Comparison of ENCODE assay signal across 19 mouse cellular contexts in the genomic region with DNA sequence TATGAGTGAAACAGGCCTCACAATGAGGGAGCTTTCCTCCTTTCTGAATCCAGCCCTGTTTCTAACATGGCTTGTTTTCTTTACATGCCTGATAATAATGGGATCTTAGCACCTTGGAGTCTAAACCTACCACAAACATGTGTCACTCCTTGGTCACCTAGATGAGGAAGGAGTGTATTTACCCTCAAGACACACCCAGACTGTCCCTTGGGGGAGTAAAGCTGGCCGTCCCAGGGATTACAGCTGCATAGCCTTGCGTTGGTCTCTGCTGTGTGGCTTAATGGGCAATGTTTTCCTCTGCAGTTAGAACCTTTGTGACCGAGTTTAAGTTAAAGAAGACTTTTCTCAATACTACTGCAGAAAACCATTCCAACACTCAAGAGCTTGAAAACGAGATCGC. TPM values are rescaled to one million over a fixed set of nuclear protein-coding genes. Genes with fewer than 3 reads are reported as not detected.
A peak's percentile ranks its signal among the peaks of the same experiment; 100 is the strongest.
DNase-seq lines count a peak whose midpoint lies in the region; ATAC-seq and TF ChIP-seq lines count a peak whose summit lies in the region.
"Had no signal": no experiment of that assay in that cellular context is flagged by ENCODE, and none has a peak within 500 bp of the region (broad histone marks: within the 10 kb centered on the region; RNA-seq: fewer than 3 reads in every experiment).

No protein-coding gene starts in this region.

- intact Hi-C loops in gastrocnemius, adult 2 months (cut with DNase I), result no loop called here
- intact Hi-C loops in left cerebral cortex, postnatal 25 days (cut with DNase I), result no loop called here

- WGBS in forebrain, embryonic 15.5 days, result 29% methylated on average over 5 of the region's 5 CpGs
- WGBS in hindbrain, postnatal 0 days, result 58% methylated on average over 5 of the region's 5 CpGs
- WGBS in neural tube, embryonic 14.5 days, result 52% methylated on average over 5 of the region's 5 CpGs

- 0 out of 2 replicates have a peak, but pooled peaks cover 4% of the 10 kb centered on the region for H3K36me3 ChIP-seq in forebrain, embryonic 15.5 days
- H3K36me3 ChIP-seq in hindbrain, postnatal 0 days (ENCODE audit: insufficient read depth, low read length), result no peaks in the 10 kb centered on the region
- H3K36me3 ChIP-seq in neural tube, embryonic 14.5 days (ENCODE audit: control insufficient read depth, insufficient read depth, low read length), result no peaks in the 10 kb centered on the region
- H3K36me3 ChIP-seq: intestine, embryonic 15.5 days had no signal

- H3K9me3 ChIP-seq in forebrain, embryonic 15.5 days, result no peaks in the 10 kb centered on the region
- no peaks in the 10 kb centered on the region for H3K9me3 ChIP-seq in hindbrain, postnatal 0 days (ENCODE audit: low read length)
- no peaks in the 10 kb centered on the region for H3K9me3 ChIP-seq in neural tube, embryonic 14.5 days (ENCODE audit: control insufficient read depth, low read length)
- H3K9me3 ChIP-seq: heart, embryonic 15.5 days; intestine, embryonic 15.5 days; liver, embryonic 15.5 days had no signal

- H3K27me3 ChIP-seq in forebrain, embryonic 15.5 days, result no peaks in the 10 kb centered on the region
- no peaks in the 10 kb centered on the region for H3K27me3 ChIP-seq in hindbrain, postnatal 0 days (ENCODE audit: insufficient read depth, low read length)
- no peaks in the 10 kb centered on the region for H3K27me3 ChIP-seq in neural tube, embryonic 14.5 days (ENCODE audit: control insufficient read depth, insufficient read depth, low read length)
- H3K27me3 ChIP-seq: heart, embryonic 15.5 days; intestine, embryonic 15.5 days; liver, embryonic 15.5 days; Patski had no signal

- peak overlapping the region; percentile 14; the same call in 1 of the 2 replicates for H3K9ac ChIP-seq in forebrain, embryonic 15.5 days (replicated peaks)
- no peak overlapping the region for H3K9ac ChIP-seq in hindbrain, postnatal 0 days (replicated peaks; ENCODE audit: low read length)
- no peak overlapping the region for H3K9ac ChIP-seq in neural tube, embryonic 14.5 days (replicated peaks; ENCODE audit: low read depth, low read length)
- H3K9ac ChIP-seq: heart, embryonic 15.5 days; intestine, embryonic 15.5 days; liver, embryonic 15.5 days had no signal

- H3K4me2 ChIP-seq in forebrain, embryonic 15.5 days (replicated peaks), result no peak overlapping the region
- no peak overlapping the region for H3K4me2 ChIP-seq in hindbrain, postnatal 0 days (ENCODE audit: low read depth, low read length)
- H3K4me2 ChIP-seq in neural tube, embryonic 14.5 days (ENCODE audit: low read depth, low read length), result no peak overlapping the region
- H3K4me2 ChIP-seq: heart, embryonic 15.5 days; intestine, embryonic 15.5 days; liver, embryonic 15.5 days had no signal

- H3K27ac ChIP-seq in gastrocnemius, adult 2 months, result 0 out of 2 replicates have a peak overlapping the region, but pooled peaks have one; percentile 46
- peak overlapping the region; percentile 91 for H3K27ac ChIP-seq in forebrain, embryonic 15.5 days (replicated peaks)
- H3K27ac ChIP-seq in hindbrain, postnatal 0 days, result peak overlapping the region; percentile 67
- peak overlapping the region; percentile 45; the same call in 1 of the 2 replicates for H3K27ac ChIP-seq in neural tube, embryonic 14.5 days (ENCODE audit: low read depth, low read length)
- H3K27ac ChIP-seq: heart, embryonic 15.5 days; intestine, embryonic 15.5 days; liver, embryonic 15.5 days; stomach, postnatal 0 days had no signal

- DNase-seq in gastrocnemius, adult 2 months, result no peak
- no peak for DNase-seq in gastrocnemius, postnatal 10 days
- no peak for DNase-seq in hindbrain, postnatal 0 days (ENCODE audit: low spot score)
- DNase-seq in left cerebral cortex, postnatal 25 days (ENCODE audit: low spot score in 2 of 2), result no peak
- DNase-seq in adrenal gland, adult (ENCODE audit: inconsistent age in 2 of 2, low spot score in 1 of 2), result no peak
- DNase-seq in embryo, embryonic 10 days (ENCODE audit: low spot score), result no peak
- DNase-seq: adrenal gland, adult 2 months; heart, adult 11 months; kidney, postnatal 14 days; thymus, postnatal 4 days had no signal

- no peak for TF ChIP-seq CTCF in gastrocnemius, adult 2 months (IDR thresholded peaks at IDR 0.05)
- TF ChIP-seq CTCF in hindbrain, postnatal 0 days (IDR thresholded peaks at IDR 0.05; ENCODE audit: low read depth), result no peak

- H3K4me3 ChIP-seq in gastrocnemius, adult 2 months, result no peak overlapping the region
- H3K4me3 ChIP-seq in forebrain, embryonic 15.5 days, result no peak overlapping the region
- no peak overlapping the region for H3K4me3 ChIP-seq in hindbrain, postnatal 0 days (ENCODE audit: low read length)
- H3K4me3 ChIP-seq in neural tube, embryonic 14.5 days (ENCODE audit: low read depth, low read length), result no peak overlapping the region
- H3K4me3 ChIP-seq: heart, embryonic 15.5 days; intestine, embryonic 15.5 days; liver, embryonic 15.5 days had no signal

- peaks cover 83% of the 10 kb centered on the region for H3K4me1 ChIP-seq in forebrain, embryonic 15.5 days
- H3K4me1 ChIP-seq in hindbrain, postnatal 0 days (ENCODE audit: insufficient read depth, low read length), result peaks cover 15% of the 10 kb centered on the region; the same call in 1 of the 2 replicates
- peaks cover 2% of the 10 kb centered on the region; the same call in 1 of the 2 replicates for H3K4me1 ChIP-seq in neural tube, embryonic 14.5 days (ENCODE audit: control insufficient read depth, insufficient read depth, low read length)

- no peak for ATAC-seq in forebrain, embryonic 15.5 days (replicated peaks)
- ATAC-seq in hindbrain, postnatal 0 days, result no peak
- no peak for ATAC-seq in neural tube, embryonic 14.5 days (ENCODE audit: low read depth)
- ATAC-seq: intestine, embryonic 15.5 days; Patski had no signal

RNA-seq across cellular contexts. Expression of a gene that starts 51.1 kb away (rescaled TPM):
- 10 to 100 TPM; 30.4 to 43.3 TPM for total RNA-seq in gastrocnemius, adult 2 months (2021)
- total RNA-seq in gastrocnemius, postnatal 10 days (2021), result 10 to 100 TPM; 54.7 to 72.6 TPM
- 20.3 and 22.4 TPM in 2 replicates for polyA plus RNA-seq in forebrain, embryonic 15.5 days (2015; fragmentation: Nextera tagmentation; extraction: Ambion mirVana)
- total RNA-seq in hindbrain, postnatal 0 days (2014; rRNA removed), result 22.8 and 30.4 TPM in 2 replicates
- 7.2 and 8.1 TPM in 2 replicates for polyA plus RNA-seq in hindbrain, postnatal 0 days (2015; fragmentation: Nextera tagmentation; extraction: Ambion mirVana)
- polyA plus RNA-seq in neural tube, embryonic 14.5 days (2014; fragmentation: Nextera tagmentation; extraction: Ambion mirVana), result 4.6 and 9.7 TPM in 2 replicates
- total RNA-seq in left cerebral cortex, postnatal 25 days (2021), result 10 to 100 TPM; 29.9 to 35.4 TPM

RNA-seq across cellular contexts. Expression of a gene that starts 58.6 kb away (rescaled TPM):
- total RNA-seq in gastrocnemius, adult 2 months (2021), result not detected
- total RNA-seq in gastrocnemius, postnatal 10 days (2021), result under 1 TPM in 1 of 2 experiments, not detected in 1; 0.09 TPM
- not detected in 2 replicates for polyA plus RNA-seq in forebrain, embryonic 15.5 days (2015; fragmentation: Nextera tagmentation; extraction: Ambion mirVana)
- total RNA-seq in hindbrain, postnatal 0 days (2014; rRNA removed), result not detected in 2 replicates
- polyA plus RNA-seq in hindbrain, postnatal 0 days (2015; fragmentation: Nextera tagmentation; extraction: Ambion mirVana), result 0.06 TPM in 1 of 2 replicates, not detected in the other
- 0.07 TPM in 1 of 2 replicates, not detected in the other for polyA plus RNA-seq in neural tube, embryonic 14.5 days (2014; fragmentation: Nextera tagmentation; extraction: Ambion mirVana)
- under 1 TPM in 1 of 2 experiments, not detected in 1; 0.16 TPM for total RNA-seq in left cerebral cortex, postnatal 25 days (2021)
- total RNA-seq: adrenal gland, adult 2 months; layer of hippocampus, postnatal 14 days had no signal
- polyA plus RNA-seq: embryonic facial prominence, embryonic 14.5 days; Patski had no signal
